Mouse (Mus musculus) CH12F3 (cell line): ENCODE data around the gene Myo1c.

Experiments
- in situ Hi-C: fragments of 300-500 bp; cut with MboI; formaldehyde crosslinking; loops from 2 replicates; pipeline ENCODE4 v1.14.3; 2020; ENCODE audit warnings: low sequenced_read_pairs

Myo1c gene

GRCm38 (mm10) chr11:75647681-75648211 lies 2.6 kb upstream of the Myo1c start:
- in situ Hi-C loops, result no loop called here

- in situ Hi-C loops, result no loop called here
These were observed 1.1 kb upstream of the Myo1c start for GRCm38 (mm10) chr11:75649155-75649561.

GRCm38 (mm10) chr11:75650958-75651425 lies 688 bp downstream of the Myo1c start:
- in situ Hi-C loops, result no loop called here

GRCm38 (mm10) chr11:75651426-75652221 lies 1.3 kb downstream of the Myo1c start:
- in situ Hi-C loops, result no loop called here

GRCm38 (mm10) chr11:75652222-75652941 lies 2.1 kb downstream of the Myo1c start:
- in situ Hi-C loops, result no loop called here

GRCm38 (mm10) chr11:75652942-75653684 lies 2.8 kb downstream of the Myo1c start:
- in situ Hi-C loops, result no loop called here

- in situ Hi-C loops, result no loop called here
These were observed 3.6 kb downstream of the Myo1c start for GRCm38 (mm10) chr11:75653781-75654470.

GRCm38 (mm10) chr11:75654471-75655390 lies 4.4 kb downstream of the Myo1c start:
- in situ Hi-C loops, result no loop called here

GRCm38 (mm10) chr11:75655621-75656545 lies 5.6 kb downstream of the Myo1c start:
- in situ Hi-C loops, result no loop called here

GRCm38 (mm10) chr11:75656621-75657590 lies 6.6 kb downstream of the Myo1c start:
- in situ Hi-C loops, result no loop called here

- in situ Hi-C loops, result no loop called here
These were observed 7.5 kb downstream of the Myo1c start for GRCm38 (mm10) chr11:75657841-75658240.

GRCm38 (mm10) chr11:75658311-75658710 lies 8.0 kb downstream of the Myo1c start:
- in situ Hi-C loops, result no loop called here

- in situ Hi-C loops, result no loop called here
These were observed 8.9 kb downstream of the Myo1c start for GRCm38 (mm10) chr11:75658996-75659750.

- in situ Hi-C loops, result no loop called here
These were observed 9.8 kb downstream of the Myo1c start for GRCm38 (mm10) chr11:75660081-75660590.

GRCm38 (mm10) chr11:75660941-75661800 lies 10.9 kb downstream of the Myo1c start:
- in situ Hi-C loops, result no loop called here
